Mouse (Mus musculus): Measurements from ENCODE around the gene Phactr1. TPM values are rescaled to one million over a fixed set of nuclear protein-coding genes. Genes with fewer than 3 reads are reported as not detected.

Gene Phactr1
- total and polyA plus RNA-seq, 2 experiments: 0.16 to 0.28 TPM

- H3K27ac ChIP-seq (replicated peaks; ENCODE audit: insufficient read depth, low read depth, low read length): no peak overlapping the region
- H3K9ac ChIP-seq (ENCODE audit: low read depth, low read length): no peak overlapping the region
- H3K27me3 ChIP-seq (ENCODE audit: control insufficient read depth, insufficient read depth, low read length): peaks cover 4% of the 10 kb centered on the region
- TF ChIP-seq POLR2A (IDR thresholded peaks at IDR 0.05; ENCODE audit: extremely low read depth, insufficient read depth, low read length) (no peak), CTCF (IDR thresholded peaks at IDR 0.05; ENCODE audit: low read depth, low read length) (no peak)
- no peaks in the 10 kb centered on the region for H3K4me1 ChIP-seq (ENCODE audit: control insufficient read depth, insufficient read depth, low read length)
- no peak for DNase-seq (ENCODE audit: extremely low read depth, low read depth, low spot score)
- H3K79me2 ChIP-seq (ENCODE audit: control insufficient read depth, insufficient read depth, low read length): no peaks in the 10 kb centered on the region
- H3K4me3 ChIP-seq (ENCODE audit: insufficient read depth, low read depth, low read length): no peak overlapping the region
- no peaks in the 10 kb centered on the region for H3K36me3 ChIP-seq (ENCODE audit: control insufficient read depth, insufficient read depth, low read length)
- WGBS: 79% methylated on average over 7 of the region's 7 CpGs
Measured at GRCm38 (mm10) chr13:43102943-43103342, 422.5 kb downstream of the Phactr1 start.

GRCm38 (mm10) chr13:43104496-43104895 is 424.1 kb downstream of the Phactr1 start:
- Histone ChIP-seq H3K4me3 (ENCODE audit: insufficient read depth, low read depth, low read length) (no peak overlapping the region), H3K27me3 (ENCODE audit: control insufficient read depth, insufficient read depth, low read length) (peaks cover 4% of the 10 kb centered on the region), H3K79me2 (ENCODE audit: control insufficient read depth, insufficient read depth, low read length) (no peaks in the 10 kb centered on the region), H3K9ac (ENCODE audit: low read depth, low read length) (no peak overlapping the region), H3K4me1 (ENCODE audit: control insufficient read depth, insufficient read depth, low read length) (no peaks in the 10 kb centered on the region), H3K36me3 (ENCODE audit: control insufficient read depth, insufficient read depth, low read length) (no peaks in the 10 kb centered on the region), H3K27ac (replicated peaks; ENCODE audit: insufficient read depth, low read depth, low read length) (no peak overlapping the region)
- WGBS: 96% methylated on average over 9 of the region's 9 CpGs
- no peak for DNase-seq (ENCODE audit: extremely low read depth, low read depth, low spot score)
- TF ChIP-seq CTCF (IDR thresholded peaks at IDR 0.05; ENCODE audit: low read depth, low read length): no peak

- Histone ChIP-seq H3K9ac (ENCODE audit: low read depth, low read length) (no peak overlapping the region), H3K27ac (replicated peaks; ENCODE audit: insufficient read depth, low read depth, low read length) (no peak overlapping the region), H3K4me3 (ENCODE audit: insufficient read depth, low read depth, low read length) (no peak overlapping the region), H3K79me2 (ENCODE audit: control insufficient read depth, insufficient read depth, low read length) (no peaks in the 10 kb centered on the region), H3K4me1 (ENCODE audit: control insufficient read depth, insufficient read depth, low read length) (no peaks in the 10 kb centered on the region), H3K27me3 (ENCODE audit: control insufficient read depth, insufficient read depth, low read length) (no peaks in the 10 kb centered on the region; the same call in 1 of the 2 replicates), H3K36me3 (ENCODE audit: control insufficient read depth, insufficient read depth, low read length) (no peaks in the 10 kb centered on the region)
- WGBS: 75% methylated on average over 7 of the region's 7 CpGs
- DNase-seq (ENCODE audit: extremely low read depth, low read depth, low spot score): no peak
- TF ChIP-seq CTCF (IDR thresholded peaks at IDR 0.05; ENCODE audit: low read depth, low read length): no peak
- TF ChIP-seq POLR2A (IDR thresholded peaks at IDR 0.05; ENCODE audit: extremely low read depth, insufficient read depth, low read length): no peak
Measured at GRCm38 (mm10) chr13:43112280-43112679, 431.9 kb downstream of the Phactr1 start.

GRCm38 (mm10) chr13:43112707-43113106 is 432.3 kb downstream of the Phactr1 start:
- Histone ChIP-seq H3K27ac (replicated peaks; ENCODE audit: insufficient read depth, low read depth, low read length) (no peak overlapping the region), H3K79me2 (ENCODE audit: control insufficient read depth, insufficient read depth, low read length) (no peaks in the 10 kb centered on the region), H3K27me3 (ENCODE audit: control insufficient read depth, insufficient read depth, low read length) (no peaks in the 10 kb centered on the region; the same call in 1 of the 2 replicates), H3K4me1 (ENCODE audit: control insufficient read depth, insufficient read depth, low read length) (no peaks in the 10 kb centered on the region), H3K9ac (ENCODE audit: low read depth, low read length) (no peak overlapping the region), H3K36me3 (ENCODE audit: control insufficient read depth, insufficient read depth, low read length) (no peaks in the 10 kb centered on the region), H3K4me3 (ENCODE audit: insufficient read depth, low read depth, low read length) (no peak overlapping the region)
- 83% methylated on average over 3 of the region's 3 CpGs for WGBS
- no peak for DNase-seq (ENCODE audit: extremely low read depth, low read depth, low spot score)
- TF ChIP-seq CTCF (IDR thresholded peaks at IDR 0.05; ENCODE audit: low read depth, low read length): no peak

- TF ChIP-seq POLR2A (IDR thresholded peaks at IDR 0.05; ENCODE audit: extremely low read depth, insufficient read depth, low read length): no peak
- TF ChIP-seq CTCF (IDR thresholded peaks at IDR 0.05; ENCODE audit: low read depth, low read length): no peak
- H3K27me3 ChIP-seq (ENCODE audit: control insufficient read depth, insufficient read depth, low read length): no peaks in the 10 kb centered on the region; the same call in 1 of the 2 replicates
- H3K4me1 ChIP-seq (ENCODE audit: control insufficient read depth, insufficient read depth, low read length): no peaks in the 10 kb centered on the region
- no peaks in the 10 kb centered on the region for H3K79me2 ChIP-seq (ENCODE audit: control insufficient read depth, insufficient read depth, low read length)
- no peak overlapping the region for H3K4me3 ChIP-seq (ENCODE audit: insufficient read depth, low read depth, low read length)
- H3K27ac ChIP-seq (replicated peaks; ENCODE audit: insufficient read depth, low read depth, low read length): no peak overlapping the region
- DNase-seq (ENCODE audit: extremely low read depth, low read depth, low spot score): no peak
- H3K9ac ChIP-seq (ENCODE audit: low read depth, low read length): no peak overlapping the region
- no peaks in the 10 kb centered on the region for H3K36me3 ChIP-seq (ENCODE audit: control insufficient read depth, insufficient read depth, low read length)
- WGBS: 93% methylated on average over 3 of the region's 3 CpGs
Measured at GRCm38 (mm10) chr13:43113141-43113540, 432.7 kb downstream of the Phactr1 start.

GRCm38 (mm10) chr13:43122306-43123070 is 442.1 kb downstream of the Phactr1 start:
- H3K79me2 ChIP-seq (ENCODE audit: control insufficient read depth, insufficient read depth, low read length): no peaks in the 10 kb centered on the region
- 84% methylated on average over 16 of the region's 16 CpGs for WGBS
- no peak overlapping the region for H3K27ac ChIP-seq (replicated peaks; ENCODE audit: insufficient read depth, low read depth, low read length)
- no peaks in the 10 kb centered on the region for H3K4me1 ChIP-seq (ENCODE audit: control insufficient read depth, insufficient read depth, low read length)
- no peaks in the 10 kb centered on the region for H3K36me3 ChIP-seq (ENCODE audit: control insufficient read depth, insufficient read depth, low read length)
- H3K27me3 ChIP-seq (ENCODE audit: control insufficient read depth, insufficient read depth, low read length): no peaks in the 10 kb centered on the region
- H3K4me3 ChIP-seq (ENCODE audit: insufficient read depth, low read depth, low read length): no peak overlapping the region
- DNase-seq (ENCODE audit: extremely low read depth, low read depth, low spot score): no peak
- H3K9ac ChIP-seq (ENCODE audit: low read depth, low read length): no peak overlapping the region
- TF ChIP-seq POLR2A (IDR thresholded peaks at IDR 0.05; ENCODE audit: extremely low read depth, insufficient read depth, low read length) (no peak), CTCF (IDR thresholded peaks at IDR 0.05; ENCODE audit: low read depth, low read length) (no peak)
